11 mouse cellular contexts compared by ENCODE assay signal in genomic region chr8:108709928-108710606, GRCm38 (mm10).
DNase-seq lines count a peak whose midpoint lies in the region; ATAC-seq and TF ChIP-seq lines count a peak whose summit lies in the region.
"Had no signal": no experiment of that assay in that cellular context is flagged by ENCODE, and none has a peak within 500 bp of the region (broad histone marks: within the 10 kb centered on the region; RNA-seq: fewer than 3 reads in every experiment).

No protein-coding gene starts in this region.

- no peaks in the 10 kb centered on the region for H3K27me3 ChIP-seq in lung, embryonic 14.5 days (ENCODE audit: insufficient read depth, low read length)
- 0 out of 2 replicates have a peak, but pooled peaks cover 1% of the 10 kb centered on the region for H3K27me3 ChIP-seq in forebrain, embryonic 11.5 days (ENCODE audit: control insufficient read depth, insufficient read depth, low read length)
- H3K27me3 ChIP-seq in limb, embryonic 10.5 days (ENCODE audit: low read depth, poor library complexity, severe bottlenecking): no peaks in the 10 kb centered on the region
- H3K27me3 ChIP-seq in neural tube, embryonic 14.5 days (ENCODE audit: control insufficient read depth, insufficient read depth, low read length): no peaks in the 10 kb centered on the region
- no peaks in the 10 kb centered on the region for H3K27me3 ChIP-seq in kidney, adult 2 months (replicated peaks; ENCODE audit: control insufficient read depth, insufficient read depth, low read length)

- H3K4me2 ChIP-seq in lung, embryonic 14.5 days: peak overlapping the region; percentile 41
- H3K4me2 ChIP-seq in forebrain, embryonic 11.5 days (ENCODE audit: low read depth, low read length, severe bottlenecking): peak overlapping the region; percentile 21; the same call in 1 of the 2 replicates
- H3K4me2 ChIP-seq in neural tube, embryonic 14.5 days (ENCODE audit: low read depth, low read length): peak overlapping the region; percentile 67

- no peak for DNase-seq in lung, embryonic 14.5 days
- no peak for DNase-seq in lung, postnatal 10 days
- DNase-seq in forebrain, embryonic 11.5 days (ENCODE audit: low spot score): no peak
- DNase-seq in limb, embryonic 10.5 days (ENCODE audit: low spot score): no peak
- DNase-seq in right cerebral cortex, adult 2 months (ENCODE audit: low spot score in 2 of 2): no peak
- no peak for DNase-seq in cerebellum, adult 11-12 months
- no peak for DNase-seq in kidney, adult 2 months
- DNase-seq: cerebellum, postnatal 25 days; right cerebral cortex, postnatal 25 days had no signal

- H3K4me1 ChIP-seq in lung, embryonic 14.5 days (ENCODE audit: insufficient read depth): peaks cover 57% of the 10 kb centered on the region
- H3K4me1 ChIP-seq in forebrain, embryonic 11.5 days (replicated peaks; ENCODE audit: control insufficient read depth, insufficient read depth, low read length): peaks cover 66% of the 10 kb centered on the region
- peaks cover 98% of the 10 kb centered on the region for H3K4me1 ChIP-seq in limb, embryonic 10.5 days
- peaks cover 57% of the 10 kb centered on the region for H3K4me1 ChIP-seq in neural tube, embryonic 14.5 days (ENCODE audit: control insufficient read depth, insufficient read depth, low read length)
- peaks cover 5% of the 10 kb centered on the region; the same call in 1 of the 2 replicates for H3K4me1 ChIP-seq in kidney, adult 2 months (ENCODE audit: control insufficient read depth, insufficient read depth, low read length)

- no peak for ATAC-seq in lung, embryonic 14.5 days (ENCODE audit: insufficient read depth)
- ATAC-seq in forebrain, embryonic 11.5 days (replicated peaks; ENCODE audit: low FRiP score): no peak
- no peak for ATAC-seq in neural tube, embryonic 14.5 days (ENCODE audit: low read depth)

- no peak for TF ChIP-seq POLR2A in kidney, adult 2 months (IDR thresholded peaks at IDR 0.05; ENCODE audit: low read depth, low read length)

- TF ChIP-seq CTCF in lung, embryonic 14.5 days (IDR thresholded peaks at IDR 0.05; ENCODE audit: low read depth): no peak
- TF ChIP-seq CTCF in kidney, adult 2 months (conservative IDR thresholded peaks at IDR 0.05; ENCODE audit: insufficient read depth, insufficient read length, low read depth, low read length): no peak

- peak overlapping the region; percentile 14; the same call in 1 of the 2 replicates for H3K9ac ChIP-seq in lung, embryonic 14.5 days
- peak overlapping the region; percentile 27; the same call in 1 of the 2 replicates for H3K9ac ChIP-seq in forebrain, embryonic 11.5 days (ENCODE audit: low read length)
- peak overlapping the region; percentile 92; the same call in 1 of the 2 replicates for H3K9ac ChIP-seq in neural tube, embryonic 14.5 days (replicated peaks; ENCODE audit: low read depth, low read length)

- 35% methylated on average over 13 of the region's 13 CpGs for WGBS in lung, embryonic 14.5 days
- 7% methylated on average over 13 of the region's 13 CpGs for WGBS in forebrain, embryonic 11.5 days
- WGBS in limb, embryonic 10.5 days: 20% methylated on average over 13 of the region's 13 CpGs
- 27% methylated on average over 13 of the region's 13 CpGs for WGBS in neural tube, embryonic 14.5 days
- WGBS in kidney, adult 2 months: 69% methylated on average over 13 of the region's 13 CpGs

- H3K9me3 ChIP-seq in lung, embryonic 14.5 days (ENCODE audit: low read depth, low read length): no peaks in the 10 kb centered on the region
- H3K9me3 ChIP-seq in forebrain, embryonic 11.5 days (ENCODE audit: control insufficient read depth, low read length): no peaks in the 10 kb centered on the region
- H3K9me3 ChIP-seq in limb, embryonic 10.5 days (replicated peaks): no peaks in the 10 kb centered on the region
- no peaks in the 10 kb centered on the region for H3K9me3 ChIP-seq in neural tube, embryonic 14.5 days (ENCODE audit: control insufficient read depth, low read length)

- H3K27ac ChIP-seq in lung, embryonic 14.5 days (ENCODE audit: low read depth): peak overlapping the region; percentile 69; the same call in 1 of the 2 replicates
- peak overlapping the region; percentile 43 for H3K27ac ChIP-seq in forebrain, embryonic 11.5 days (ENCODE audit: low read depth, low read length)
- peak overlapping the region; percentile 100 for H3K27ac ChIP-seq in limb, embryonic 10.5 days
- H3K27ac ChIP-seq in neural tube, embryonic 14.5 days (ENCODE audit: low read depth, low read length): peak overlapping the region; percentile 99
- no peak overlapping the region for H3K27ac ChIP-seq in kidney, adult 2 months (ENCODE audit: insufficient read depth, low read depth, low read length)
- H3K27ac ChIP-seq: macrophage had no signal

- H3K36me3 ChIP-seq in lung, embryonic 14.5 days (ENCODE audit: insufficient read depth): no peaks in the 10 kb centered on the region
- no peaks in the 10 kb centered on the region for H3K36me3 ChIP-seq in forebrain, embryonic 11.5 days (ENCODE audit: control insufficient read depth, insufficient read depth, low read length)
- H3K36me3 ChIP-seq in limb, embryonic 10.5 days: no peaks in the 10 kb centered on the region
- no peaks in the 10 kb centered on the region for H3K36me3 ChIP-seq in neural tube, embryonic 14.5 days (ENCODE audit: control insufficient read depth, insufficient read depth, low read length)
- no peaks in the 10 kb centered on the region for H3K36me3 ChIP-seq in kidney, adult 2 months (ENCODE audit: control insufficient read depth, insufficient read depth, low read length)

- no peak overlapping the region for H3K4me3 ChIP-seq in lung, embryonic 14.5 days (ENCODE audit: low read depth, low read length)
- H3K4me3 ChIP-seq in forebrain, embryonic 11.5 days (ENCODE audit: low read depth, low read length): no peak overlapping the region
- no peak overlapping the region for H3K4me3 ChIP-seq in limb, embryonic 10.5 days
- H3K4me3 ChIP-seq in neural tube, embryonic 14.5 days (ENCODE audit: low read depth, low read length): no peak overlapping the region
- H3K4me3 ChIP-seq in kidney, adult 2 months (ENCODE audit: insufficient read depth, low read depth, low read length): no peak overlapping the region

Comparison
In these comparisons a context has a peak if more than half of its experiments do, and no peak if none do; other contexts are left out.
1. H3K9ac ChIP-seq: peak in every context shown above with its lines; median percentile 92 in neural tube, embryonic 14.5 days; 27 in forebrain, embryonic 11.5 days; 14 in lung, embryonic 14.5 days.